Comparison of ENCODE assay signal across 7 mouse cellular contexts in genomic region chr6:128839266-128839771, GRCm38 (mm10). TPM values are rescaled to one million over a fixed set of nuclear protein-coding genes. Genes with fewer than 3 reads are reported as not detected.
A peak's percentile ranks its signal among the peaks of the same experiment; 100 is the strongest.
DNase-seq lines count a peak whose midpoint lies in the region; ATAC-seq and TF ChIP-seq lines count a peak whose summit lies in the region.

No protein-coding gene starts in this region.

- ATAC-seq in granulocyte monocyte progenitor cell, adult 5-6 weeks (replicated peaks; ENCODE audit: poor library complexity, severe bottlenecking): peak; percentile 40
- ATAC-seq in intestine, postnatal 0 days: peak; percentile 40
- peak; percentile 7 for ATAC-seq in midbrain, embryonic 12.5 days (ENCODE audit: low FRiP score, low read depth)

- H3K9ac ChIP-seq in intestine, postnatal 0 days (ENCODE audit: low read depth, low read length): peak overlapping the region; percentile 84
- peak overlapping the region; percentile 46; the same call in 1 of the 2 replicates for H3K9ac ChIP-seq in midbrain, embryonic 12.5 days (replicated peaks)

- WGBS in intestine, postnatal 0 days: under 1% methylated on average over 17 of the region's 17 CpGs
- 0% methylated on average over 17 of the region's 17 CpGs for WGBS in limb, embryonic 10.5 days
- 0% methylated on average over 17 of the region's 17 CpGs for WGBS in midbrain, embryonic 12.5 days

- no peaks in the 10 kb centered on the region for H3K27me3 ChIP-seq in intestine, postnatal 0 days (replicated peaks; ENCODE audit: control insufficient read depth, insufficient read depth, low read length)
- H3K27me3 ChIP-seq in limb, embryonic 10.5 days (ENCODE audit: low read depth, poor library complexity, severe bottlenecking): no peaks in the 10 kb centered on the region
- H3K27me3 ChIP-seq in midbrain, embryonic 12.5 days: 0 out of 2 replicates have a peak, but pooled peaks cover 4% of the 10 kb centered on the region

- no peaks in the 10 kb centered on the region for H3K4me1 ChIP-seq in intestine, postnatal 0 days (replicated peaks; ENCODE audit: control insufficient read depth, insufficient read depth, low read length)
- peaks cover 16% of the 10 kb centered on the region for H3K4me1 ChIP-seq in limb, embryonic 10.5 days
- peaks cover 13% of the 10 kb centered on the region for H3K4me1 ChIP-seq in midbrain, embryonic 12.5 days

- H3K36me3 ChIP-seq in intestine, postnatal 0 days (ENCODE audit: control insufficient read depth, insufficient read depth): no peaks in the 10 kb centered on the region
- no peaks in the 10 kb centered on the region for H3K36me3 ChIP-seq in limb, embryonic 10.5 days
- no peaks in the 10 kb centered on the region for H3K36me3 ChIP-seq in midbrain, embryonic 12.5 days

- peak overlapping the region; percentile 82 for H3K4me3 ChIP-seq in intestine, postnatal 0 days (ENCODE audit: low read depth, low read length)
- H3K4me3 ChIP-seq in limb, embryonic 10.5 days: peak overlapping the region; percentile 69
- H3K4me3 ChIP-seq in midbrain, embryonic 12.5 days: peak overlapping the region; percentile 83

- peak overlapping the region; percentile 76 for H3K4me2 ChIP-seq in intestine, postnatal 0 days (replicated peaks; ENCODE audit: low read depth)
- H3K4me2 ChIP-seq in midbrain, embryonic 12.5 days (replicated peaks): peak overlapping the region; percentile 59

- peak overlapping the region; percentile 96 for H3K27ac ChIP-seq in intestine, postnatal 0 days (ENCODE audit: low read depth, low read length)
- peak overlapping the region; percentile 91 for H3K27ac ChIP-seq in limb, embryonic 10.5 days
- peak overlapping the region; percentile 87 for H3K27ac ChIP-seq in midbrain, embryonic 12.5 days (replicated peaks)

- DNase-seq in adrenal gland, postnatal 10 days: peak; percentile 89
- DNase-seq in embryo, embryonic 9.5 days (ENCODE audit: extremely low spot score): peak; percentile 93
- DNase-seq in limb, embryonic 10.5 days (ENCODE audit: low spot score): peak; percentile 83
- peak; percentile 81 for DNase-seq in skeletal muscle tissue, adult 2 months (ENCODE audit: low read depth, low spot score)

- H3K9me3 ChIP-seq in intestine, postnatal 0 days (ENCODE audit: control insufficient read depth): no peaks in the 10 kb centered on the region
- no peaks in the 10 kb centered on the region for H3K9me3 ChIP-seq in limb, embryonic 10.5 days (replicated peaks)
- H3K9me3 ChIP-seq in midbrain, embryonic 12.5 days: no peaks in the 10 kb centered on the region

- peak; percentile 95 for TF ChIP-seq CTCF in intestine, postnatal 0 days (IDR thresholded peaks at IDR 0.05; ENCODE audit: low read depth)

RNA-seq across cellular contexts. Expression of gene Klrb1b, which starts 13.2 kb away (rescaled TPM):
- under 1 TPM; 0.33 to 0.72 TPM for total RNA-seq in adrenal gland, postnatal 10 days (2021)
- not detected in 2 replicates for total RNA-seq in granulocyte monocyte progenitor cell, adult 5-6 weeks (2014; fragmentation: Nextera tagmentation)
- 0.09 TPM in 1 of 2 replicates, not detected in the other for total RNA-seq in granulocyte monocyte progenitor cell, adult 5-6 weeks (2017)
- polyA plus RNA-seq in intestine, postnatal 0 days (2015; fragmentation: Nextera tagmentation; extraction: Ambion mirVana): 0.35 and 0.80 TPM in 2 replicates
- not detected in 2 replicates for polyA plus RNA-seq in limb, embryonic 10.5 days (2016; fragmentation: Nextera tagmentation; extraction: Ambion mirVana)
- polyA plus RNA-seq in midbrain, embryonic 12.5 days (2016; fragmentation: Nextera tagmentation; extraction: Ambion mirVana): not detected in 2 replicates

RNA-seq across cellular contexts. Expression of gene Gm44511, which starts 13.2 kb away (rescaled TPM):
- total RNA-seq in adrenal gland, postnatal 10 days (2021): not detected
- not detected in 2 replicates for total RNA-seq in granulocyte monocyte progenitor cell, adult 5-6 weeks (2014; fragmentation: Nextera tagmentation)
- not detected in 2 replicates for total RNA-seq in granulocyte monocyte progenitor cell, adult 5-6 weeks (2017)
- 0.25 TPM in 1 of 2 replicates, not detected in the other for polyA plus RNA-seq in intestine, postnatal 0 days (2015; fragmentation: Nextera tagmentation; extraction: Ambion mirVana)
- polyA plus RNA-seq in limb, embryonic 10.5 days (2016; fragmentation: Nextera tagmentation; extraction: Ambion mirVana): not detected in 2 replicates
- polyA plus RNA-seq in midbrain, embryonic 12.5 days (2016; fragmentation: Nextera tagmentation; extraction: Ambion mirVana): not detected in 2 replicates

RNA-seq across cellular contexts. Expression of gene Clec2i, which starts 48.1 kb away (rescaled TPM):
- total RNA-seq in adrenal gland, postnatal 10 days (2021): under 1 TPM; 0.30 to 0.39 TPM
- 4.2 and 4.6 TPM in 2 replicates for total RNA-seq in granulocyte monocyte progenitor cell, adult 5-6 weeks (2014; fragmentation: Nextera tagmentation)
- 9.5 and 14.1 TPM in 2 replicates for total RNA-seq in granulocyte monocyte progenitor cell, adult 5-6 weeks (2017)
- polyA plus RNA-seq in intestine, postnatal 0 days (2015; fragmentation: Nextera tagmentation; extraction: Ambion mirVana): 0.18 and 0.21 TPM in 2 replicates
- not detected in 2 replicates for polyA plus RNA-seq in limb, embryonic 10.5 days (2016; fragmentation: Nextera tagmentation; extraction: Ambion mirVana)
- polyA plus RNA-seq in midbrain, embryonic 12.5 days (2016; fragmentation: Nextera tagmentation; extraction: Ambion mirVana): not detected in 2 replicates

RNA-seq across cellular contexts. Expression of gene Klrb1c, which starts 50.3 kb away (rescaled TPM):
- under 1 TPM; 0.54 to 0.55 TPM for total RNA-seq in adrenal gland, postnatal 10 days (2021)
- not detected in 2 replicates for total RNA-seq in granulocyte monocyte progenitor cell, adult 5-6 weeks (2014; fragmentation: Nextera tagmentation)
- total RNA-seq in granulocyte monocyte progenitor cell, adult 5-6 weeks (2017): 0.34 and 1.0 TPM in 2 replicates
- 0.21 and 0.27 TPM in 2 replicates for polyA plus RNA-seq in intestine, postnatal 0 days (2015; fragmentation: Nextera tagmentation; extraction: Ambion mirVana)
- not detected in 2 replicates for polyA plus RNA-seq in limb, embryonic 10.5 days (2016; fragmentation: Nextera tagmentation; extraction: Ambion mirVana)
- polyA plus RNA-seq in midbrain, embryonic 12.5 days (2016; fragmentation: Nextera tagmentation; extraction: Ambion mirVana): not detected in 2 replicates

RNA-seq across cellular contexts. Expression of gene BC035044, which starts 51.6 kb away (rescaled TPM):
- 1 to 10 TPM; 1.6 to 2.5 TPM for total RNA-seq in adrenal gland, postnatal 10 days (2021)
- 231 and 260 TPM in 2 replicates for total RNA-seq in granulocyte monocyte progenitor cell, adult 5-6 weeks (2014; fragmentation: Nextera tagmentation)
- total RNA-seq in granulocyte monocyte progenitor cell, adult 5-6 weeks (2017): 296 and 376 TPM in 2 replicates
- polyA plus RNA-seq in intestine, postnatal 0 days (2015; fragmentation: Nextera tagmentation; extraction: Ambion mirVana): 1.2 and 1.4 TPM in 2 replicates
- polyA plus RNA-seq in limb, embryonic 10.5 days (2016; fragmentation: Nextera tagmentation; extraction: Ambion mirVana): 0.59 and 0.62 TPM in 2 replicates
- 0.26 and 0.35 TPM in 2 replicates for polyA plus RNA-seq in midbrain, embryonic 12.5 days (2016; fragmentation: Nextera tagmentation; extraction: Ambion mirVana)

Comparison
In these comparisons a context has a peak if more than half of its experiments do, and no peak if none do; other contexts are left out.
1. Peak in every context shown above with its lines: DNase-seq, ATAC-seq, H3K4me3 ChIP-seq and H3K27ac ChIP-seq.